Mouse (Mus musculus): ENCODE data around the gene Etnk1.

Gene Etnk1

GRCm38 (mm10) chr6:143219347-143219746, 52.3 kb downstream of the Etnk1 start:
- peak; percentile 83 for DNase-seq

DNA sequence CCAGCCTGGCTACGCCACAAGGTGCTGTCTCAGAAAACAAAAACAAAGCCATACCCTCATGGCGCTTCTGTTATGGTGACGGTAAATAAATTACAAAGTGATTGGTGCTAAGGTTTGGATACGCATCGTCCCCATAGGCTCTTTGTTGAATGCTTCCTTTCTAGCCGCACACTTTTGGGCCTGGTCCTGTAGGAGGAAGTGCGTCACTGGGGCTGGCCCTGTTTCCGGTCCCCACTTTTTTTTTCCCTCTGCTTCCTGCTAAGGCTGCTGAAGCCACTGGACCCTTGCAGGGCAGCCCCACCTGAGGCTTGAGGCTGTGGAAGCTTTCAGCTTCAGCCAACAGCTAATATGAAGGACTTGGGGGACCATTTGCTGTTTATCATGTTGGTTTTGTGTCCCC, 54.2 kb downstream of the Etnk1 start:
- DNase-seq: no peak

- DNase-seq: no peak
Measured at GRCm38 (mm10) chr6:143224057-143224456, 57.0 kb downstream of the Etnk1 start.

GRCm38 (mm10) chr6:143224885-143225284, 57.9 kb downstream of the Etnk1 start:
- no peak for DNase-seq

DNA sequence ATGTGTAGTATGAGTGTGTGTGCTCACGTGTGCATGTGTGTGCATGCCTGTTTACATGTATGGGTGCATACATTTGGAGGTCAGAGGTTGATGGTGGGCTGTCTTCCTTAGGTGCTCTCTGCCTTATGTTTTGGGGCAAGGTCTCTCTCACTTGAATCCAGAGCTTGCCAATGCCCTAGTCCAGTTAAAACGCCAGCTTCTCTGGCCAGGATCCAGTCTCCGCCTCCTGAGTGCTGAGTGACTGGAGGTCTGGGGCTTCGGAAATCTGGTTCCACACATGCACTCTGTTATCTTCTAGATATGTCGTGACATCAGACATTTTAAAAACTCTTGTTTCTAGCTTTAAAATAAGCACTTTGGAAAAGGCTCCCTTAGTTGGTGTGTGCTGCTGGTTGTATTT, 61.7 kb downstream of the Etnk1 start:
- DNase-seq: no peak

- no peak for DNase-seq
Measured at GRCm38 (mm10) chr6:143229906-143230305, 62.9 kb downstream of the Etnk1 start.

DNA sequence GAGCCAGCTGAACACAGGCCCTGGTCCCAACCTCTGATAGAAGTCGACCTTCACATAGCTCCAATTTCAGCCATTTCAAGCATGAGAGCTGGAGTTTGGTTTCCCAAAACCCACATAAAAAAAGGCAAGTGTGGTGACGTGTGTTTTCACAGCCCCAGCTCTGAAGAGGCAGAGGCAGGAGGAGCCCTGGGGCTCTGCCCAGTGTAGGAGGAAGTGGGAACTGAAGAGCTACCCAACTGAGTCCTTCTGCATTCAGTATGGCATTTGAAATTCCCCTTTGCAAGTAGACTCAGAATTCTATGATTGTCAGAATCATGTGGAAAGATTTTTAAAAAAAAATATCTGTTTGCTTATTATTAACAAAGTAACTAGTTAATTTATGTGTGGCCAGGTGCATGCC, 63.9 kb downstream of the Etnk1 start:
- no peak for DNase-seq

DNA sequence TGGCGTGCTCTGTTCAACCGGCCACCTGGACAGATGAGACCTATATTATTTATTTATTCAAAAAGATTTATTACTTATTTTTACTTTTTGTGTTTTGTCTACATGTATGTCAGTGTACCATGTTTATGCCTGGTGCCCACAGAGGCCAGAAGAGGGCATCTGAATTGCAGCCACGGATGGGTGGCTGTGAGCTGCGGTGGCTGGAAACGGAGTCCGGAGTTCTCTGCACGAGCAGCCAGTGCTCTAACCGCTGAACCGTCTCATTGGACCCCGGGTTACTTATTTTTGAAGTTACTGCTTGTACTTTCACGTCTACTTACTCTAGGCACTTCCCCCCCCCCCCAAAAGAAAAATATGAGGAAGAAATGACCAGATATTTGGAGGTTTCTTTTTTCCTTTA, 65.7 kb downstream of the Etnk1 start:
- no peak for DNase-seq

GRCm38 (mm10) chr6:143234868-143235267, 67.8 kb downstream of the Etnk1 start:
- DNase-seq: no peak

DNA sequence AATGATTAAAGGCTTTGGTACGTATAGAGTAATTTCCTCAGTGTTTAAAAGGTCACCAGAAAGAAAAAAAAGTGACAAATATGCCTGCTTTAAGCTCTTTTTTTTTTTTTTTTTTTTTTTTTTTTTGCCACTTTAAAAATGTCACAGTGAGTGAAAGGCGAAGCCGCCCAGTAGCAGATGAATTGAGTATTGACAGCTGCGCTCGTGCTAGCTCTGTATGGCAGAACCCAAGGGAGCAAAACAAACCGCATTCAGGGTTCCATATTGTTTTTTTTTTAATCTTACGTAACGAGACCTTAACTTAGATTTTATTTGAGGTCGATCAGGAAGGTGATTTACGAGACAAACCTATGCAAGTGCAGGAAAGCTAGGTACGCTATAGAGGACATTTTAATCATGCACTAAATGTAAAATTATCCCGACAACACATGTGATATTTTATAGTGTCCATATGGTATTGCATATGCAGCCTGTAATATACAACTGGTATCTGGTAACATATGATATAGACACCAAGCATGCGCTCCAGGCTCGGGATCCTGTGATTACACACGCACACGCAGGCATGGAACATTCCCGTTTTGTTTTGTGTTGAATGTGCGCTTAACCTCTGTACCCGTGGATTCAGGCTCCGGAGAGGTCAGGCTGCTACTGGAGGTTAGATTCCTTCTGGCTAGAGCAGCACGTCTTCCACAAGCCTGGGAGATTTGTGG, 72.5 kb downstream of the Etnk1 start:
- no peak for DNase-seq

- DNase-seq: no peak
Measured at GRCm38 (mm10) chr6:143243191-143243590, 76.2 kb downstream of the Etnk1 start.

DNA sequence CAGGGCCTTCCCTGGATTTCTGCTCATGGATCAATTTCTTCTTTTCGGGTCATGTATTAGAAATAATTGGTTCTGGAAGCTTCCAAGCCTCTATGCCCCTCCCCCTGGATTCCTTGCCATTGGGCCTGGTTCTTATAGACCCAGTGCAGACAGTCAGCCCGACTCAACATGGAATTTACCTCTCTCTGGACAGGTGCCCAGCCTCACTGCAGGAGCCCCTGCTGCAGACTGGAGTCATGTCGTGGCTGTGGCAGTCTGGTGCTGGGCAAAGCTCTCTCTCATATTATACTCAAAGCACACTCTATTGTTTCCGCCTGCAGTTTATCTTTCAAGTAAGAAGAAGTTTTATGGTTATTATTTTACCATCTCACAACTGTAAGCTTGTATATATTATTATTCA, 90.9 kb downstream of the Etnk1 start:
- DNase-seq: no peak

- no peak for DNase-seq
Measured at GRCm38 (mm10) chr6:143259169-143259629, 92.2 kb downstream of the Etnk1 start.

- no peak for DNase-seq
Measured at GRCm38 (mm10) chr6:143259870-143260559, 93.0 kb downstream of the Etnk1 start.

GRCm38 (mm10) chr6:143260560-143261288, 93.7 kb downstream of the Etnk1 start:
- DNase-seq: no peak

DNA sequence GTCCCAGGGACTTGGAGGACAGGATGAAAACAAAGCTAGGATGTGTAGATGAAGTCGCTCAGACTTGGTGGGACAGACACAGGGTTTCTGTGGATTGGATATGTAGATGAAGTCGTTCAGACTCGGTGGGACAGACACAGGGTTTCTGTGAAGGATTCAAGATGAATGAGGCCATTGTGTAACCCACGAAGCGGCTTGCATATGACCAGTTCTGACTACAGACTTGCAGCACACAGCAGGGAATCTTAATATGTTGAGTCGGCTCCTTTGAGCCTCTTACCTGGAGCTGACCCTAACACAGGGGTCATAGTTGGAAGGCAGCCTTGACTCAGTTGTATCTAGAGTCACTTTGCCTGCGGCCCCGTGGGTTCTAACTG, 94.3 kb downstream of the Etnk1 start:
- DNase-seq: no peak

DNA sequence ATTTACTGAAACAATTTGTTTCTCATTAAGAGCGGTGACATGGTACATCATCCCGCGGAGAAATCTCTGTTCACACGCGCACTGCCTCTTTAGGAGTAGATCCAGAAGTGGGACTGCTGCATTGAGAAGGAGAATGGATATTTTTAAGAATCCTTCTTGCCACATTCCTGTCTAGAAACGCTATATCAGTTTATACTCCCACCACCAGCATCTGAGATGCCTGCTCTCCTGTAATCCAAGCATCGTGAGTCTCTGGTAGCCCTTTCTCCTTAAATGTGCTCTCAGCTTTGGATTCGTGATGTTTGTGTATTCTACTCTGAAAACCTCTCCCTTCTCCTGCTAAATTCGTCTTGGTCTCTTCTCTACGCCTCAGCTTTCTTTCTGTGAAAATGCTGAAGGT, 98.5 kb downstream of the Etnk1 start:
- no peak for DNase-seq

DNA sequence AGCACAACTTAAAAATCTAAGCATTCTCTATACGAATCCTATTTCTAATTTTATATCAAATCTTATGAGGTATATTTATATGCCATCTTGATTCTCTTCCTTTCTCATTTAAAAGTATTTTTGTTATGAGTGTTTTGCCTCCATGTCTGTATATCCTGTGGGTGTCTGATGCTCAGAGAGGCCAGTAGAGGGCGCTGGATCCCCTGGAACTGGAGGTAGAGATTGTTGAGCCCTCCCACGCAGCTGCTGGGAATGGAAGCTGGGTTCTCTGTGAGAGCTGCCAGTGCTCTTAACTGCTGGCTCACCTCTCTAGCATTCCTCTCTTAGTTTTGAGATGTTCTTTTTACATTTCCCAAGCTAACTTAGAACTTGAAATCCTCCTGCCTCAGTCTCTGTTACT, 112.2 kb downstream of the Etnk1 start:
- DNase-seq: peak; percentile 76
